Mouse (Mus musculus) ES-E14 (cell line): ENCODE results near the gene Etfa. TPM values are rescaled to one million over a fixed set of nuclear protein-coding genes. Genes with fewer than 3 reads are reported as not detected.

Experiments
- DNase-seq: peaks from one replicate; pipeline ENCODE4 v3.0.0-alpha.2; 2013; ENCODE audit warnings: low read depth, low spot score
- H3K27ac ChIP-seq: 2 replicates; pipeline ENCODE4 v1.5.1; 2012; ENCODE audit warnings: low read depth, mild to moderate bottlenecking, low read length, moderate library complexity, mixed read lengths; ENCODE audit not compliant: poor library complexity, insufficient read depth, severe bottlenecking
- H3K36me3 ChIP-seq: 2 replicates; pipeline ENCODE4 v1.6.1; 2012; ENCODE audit warnings: mild to moderate bottlenecking, low read length, moderate library complexity, mixed read lengths; ENCODE audit not compliant: control insufficient read depth, poor library complexity, insufficient read depth, severe bottlenecking
- H3K4me1 ChIP-seq, 2 experiments: fragments of 150-350 bp in 1 of 2; sonication (generic) in 1 of 2; 2 replicates each; pipeline ENCODE4 v1.6.1; 2012; ENCODE audit warnings: low read length in 2 of 2, mild to moderate bottlenecking in 1 of 2, mixed read lengths in 1 of 2; ENCODE audit not compliant: control insufficient read depth in 2 of 2, insufficient read depth in 2 of 2, poor library complexity in 1 of 2
- H3K4me3 ChIP-seq, 2 experiments: fragments of 150-350 bp in 1 of 2; sonication (generic) in 1 of 2; 2 replicates each; pipeline ENCODE4 v1.5.1; 2012; ENCODE audit warnings: low read length in 2 of 2, low read depth in 1 of 2, mild to moderate bottlenecking in 1 of 2, mixed read lengths in 1 of 2; ENCODE audit not compliant: insufficient read depth in 1 of 2, poor library complexity in 1 of 2, severe bottlenecking in 1 of 2
- H3K9ac ChIP-seq: 2 replicates; pipeline ENCODE4 v1.6.1; 2012; ENCODE audit warnings: low read depth, mild to moderate bottlenecking, low read length, mixed read lengths; ENCODE audit not compliant: poor library complexity, insufficient read depth, severe bottlenecking
- H3K9me3 ChIP-seq: fragments of 150-350 bp; sonication (generic); 2 replicates; pipeline ENCODE4 v1.6.1; 2012; ENCODE audit warnings: low read depth, mild to moderate bottlenecking, low read length; ENCODE audit not compliant: control insufficient read depth, insufficient read depth
- CHD2 ChIP-seq: IDR thresholded peaks from 2 replicates; pipeline ENCODE4 v1.6.1; 2014; ENCODE audit warnings: mild to moderate bottlenecking, low read depth, low read length, inconsistent platforms
- HCFC1 ChIP-seq: IDR thresholded peaks from 2 replicates; pipeline ENCODE4 v1.6.1; 2012; ENCODE audit warnings: low read length, inconsistent platforms, borderline replicate concordance; ENCODE audit not compliant: insufficient read depth
- MAFK ChIP-seq: IDR thresholded peaks from 2 replicates; pipeline ENCODE4 v1.6.1; 2014; ENCODE audit warnings: mild to moderate bottlenecking, low read depth, low read length, inconsistent platforms; ENCODE audit not compliant: insufficient read depth
- ZC3H11A ChIP-seq: IDR thresholded peaks from 2 replicates; pipeline ENCODE4 v1.6.1; 2012; ENCODE audit warnings: low read depth, mild to moderate bottlenecking, inconsistent platforms, low read length, borderline replicate concordance
- ZNF384 ChIP-seq: IDR thresholded peaks from 2 replicates; pipeline ENCODE4 v1.6.1; 2012; ENCODE audit warnings: low read depth, low read length, inconsistent platforms
- in situ Hi-C, 2 experiments: fragments of 600-800 bp; cut with MboI; formaldehyde crosslinking; loops; one replicate each; pipeline ENCODE4 v1.15.1; 2025; ENCODE audit warnings: low sequenced_read_pairs in 2 of 2, inconsistent platforms in 1 of 2; ENCODE audit not compliant: unreplicated experiment in 2 of 2
- total RNA-seq: library from RNA; depleted of rRNA; stranded (reverse); fragments of 300-350 nt; gene quantifications from 2 replicates; pipeline ENCODE4 v1.2.3, GENCODE M21; 2012

Etfa gene
- total RNA-seq, 1 experiment = 34.0 TPM

- TF ChIP-seq ZC3H11A (no peak), HCFC1 (no peak), ZNF384 (no peak), CHD2 (no peak), MAFK (no peak)
- Histone ChIP-seq H3K4me3 (peak overlapping the region; percentile 27 to 61), H3K4me1 (peaks cover 0 to 12% of the 10 kb centered on the region in 2 experiments; a peak in 1 of 4 replicates), H3K36me3 (no peaks in the 10 kb centered on the region), H3K9ac (no peak overlapping the region), H3K27ac (no peak overlapping the region), H3K9me3 (no peaks in the 10 kb centered on the region)
- no peak for DNase-seq
- in situ Hi-C loops = no loop called here
These were observed 34.4 kb upstream of the Etfa start for GRCm38 (mm10) chr9:55546176-55547010.

GRCm38 (mm10) chr9:55545556-55546175 lies 33.6 kb upstream of the Etfa start:
- Histone ChIP-seq H3K36me3 (no peaks in the 10 kb centered on the region), H3K4me1 (peaks cover 0 to 12% of the 10 kb centered on the region in 2 experiments; a peak in 1 of 4 replicates), H3K9ac (no peak overlapping the region), H3K9me3 (no peaks in the 10 kb centered on the region), H3K27ac (no peak overlapping the region), H3K4me3 (peak overlapping the region; percentile 21 to 61; a peak in 2 of 4 replicates)
- DNase-seq = no peak
- in situ Hi-C loops = no loop called here
- TF ChIP-seq CHD2 (no peak), ZNF384 (0 out of 2 replicates have a peak, but pooled peaks have one; percentile 17), HCFC1 (no peak), ZC3H11A (no peak), MAFK (no peak)

- no peak for DNase-seq
- Histone ChIP-seq H3K36me3 (no peaks in the 10 kb centered on the region), H3K9ac (no peak overlapping the region), H3K4me3 (peak overlapping the region; percentile 21 to 27; a peak in 2 of 4 replicates), H3K27ac (no peak overlapping the region), H3K9me3 (no peaks in the 10 kb centered on the region), H3K4me1 (peaks cover 0 to 12% of the 10 kb centered on the region in 2 experiments; a peak in 1 of 4 replicates)
- in situ Hi-C loops = no loop called here
- no peak for TF ChIP-seq ZC3H11A
- TF ChIP-seq HCFC1 = no peak
- no peak for TF ChIP-seq CHD2
- no peak for TF ChIP-seq ZNF384
- no peak for TF ChIP-seq MAFK
These were observed 33.0 kb upstream of the Etfa start for GRCm38 (mm10) chr9:55544861-55545555.

- H3K4me1 ChIP-seq = peaks cover 0 to 14% of the 10 kb centered on the region in 2 experiments; a peak in 1 of 4 replicates
- no peak for DNase-seq
- no peak overlapping the region for H3K27ac ChIP-seq
These were observed 31.8 kb upstream of the Etfa start for GRCm38 (mm10) chr9:55543703-55544401.

More at GRCm38 (mm10) chr9:55543703-55544401, 31.8 kb upstream of the Etfa start:
- Histone ChIP-seq H3K4me3 (no peak overlapping the region), H3K9ac (no peak overlapping the region), H3K36me3 (no peaks in the 10 kb centered on the region), H3K9me3 (no peaks in the 10 kb centered on the region)
- in situ Hi-C loops = no loop called here
- TF ChIP-seq HCFC1 = no peak
- TF ChIP-seq ZNF384 = no peak
- no peak for TF ChIP-seq CHD2
- TF ChIP-seq ZC3H11A = no peak
- no peak for TF ChIP-seq MAFK
